Mouse (Mus musculus) bone marrow, adult 2 months (tissue): Measurements from ENCODE around the gene Nim1k. TPM values are rescaled to one million over a fixed set of nuclear protein-coding genes. Genes with fewer than 3 reads are reported as not detected.
A peak's percentile ranks its signal among the peaks of the same experiment; 100 is the strongest.

Experiments used
- H3K27ac ChIP-seq: fragments of 200-500 bp; 2 replicates; pipeline ENCODE4 v1.5.1; 2012; ENCODE audit warnings: low read depth, mild to moderate bottlenecking, control low read depth, inconsistent platforms, low read length; ENCODE audit not compliant: control insufficient read depth, poor library complexity, insufficient read depth
- H3K4me1 ChIP-seq: fragments of 200-500 bp; 2 replicates; pipeline ENCODE4 v1.6.1; 2011; ENCODE audit warnings: low read length; ENCODE audit not compliant: control insufficient read depth, insufficient read depth
- H3K4me3 ChIP-seq: fragments of 200-500 bp; replicated peaks from 2 replicates; pipeline ENCODE3; 2011; ENCODE audit warnings: mild to moderate bottlenecking, low read depth, low read length, control low read depth; ENCODE audit not compliant: control insufficient read depth
- CTCF ChIP-seq: fragments of 200-500 bp; IDR thresholded peaks from 2 replicates; pipeline ENCODE4 v1.5.1; 2011; ENCODE audit warnings: low read length, control low read depth; ENCODE audit not compliant: control insufficient read depth, insufficient read depth
- POLR2A ChIP-seq: fragments of 200-500 bp; IDR thresholded peaks from 2 replicates; pipeline ENCODE4 v1.6.1; 2011; ENCODE audit warnings: low read depth, mild to moderate bottlenecking, control low read depth, low read length, borderline replicate concordance; ENCODE audit not compliant: control insufficient read depth
- WGBS: fragments of 180-500 bp; shearing (Covaris S2); methylation state at CpG from one replicate; pipeline ENCODE4 v1.1.7; 2018; 5-methylcytosine and 5-hydroxymethylcytosine counted together
- polyA plus RNA-seq: library from polyadenylated mRNA; stranded (reverse); fragments of >200 nt; gene quantifications from 2 replicates; pipeline ENCODE4 v1.2.4, GENCODE M21; 2011; ENCODE audit warnings: low replicate concordance; ENCODE audit not compliant: missing spikeins, insufficient read depth, insufficient read length

Nim1k gene
- polyA plus RNA-seq, 1 experiment: 0.37 TPM

DNA sequence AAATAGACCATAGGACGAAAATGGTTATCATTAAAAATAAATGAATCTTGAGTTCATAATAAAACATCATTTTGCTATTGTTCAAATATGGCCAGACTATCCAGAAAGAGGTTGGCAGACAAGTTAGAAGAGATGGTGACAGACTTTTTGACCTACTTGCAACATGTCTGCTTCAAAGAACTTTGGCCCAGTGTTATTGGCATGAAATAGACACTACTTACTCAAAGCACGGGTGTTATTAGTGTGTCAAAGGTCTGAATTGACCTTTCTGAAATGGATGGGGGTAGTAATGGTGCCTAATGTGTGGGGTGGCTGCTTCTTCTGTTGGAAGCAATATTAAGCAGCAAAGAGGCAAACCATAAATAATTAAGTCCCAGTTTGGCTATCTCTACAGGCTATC is 39.6 kb downstream of the Nim1k start:
- Histone ChIP-seq H3K27ac (no peak overlapping the region), H3K4me1 (no peaks in the 10 kb centered on the region; the same call in 1 of the 2 replicates), H3K4me3 (no peak overlapping the region)
- TF ChIP-seq CTCF (no peak), POLR2A (no peak)
- 78% methylated on average over 2 of the region's 2 CpGs for WGBS

DNA sequence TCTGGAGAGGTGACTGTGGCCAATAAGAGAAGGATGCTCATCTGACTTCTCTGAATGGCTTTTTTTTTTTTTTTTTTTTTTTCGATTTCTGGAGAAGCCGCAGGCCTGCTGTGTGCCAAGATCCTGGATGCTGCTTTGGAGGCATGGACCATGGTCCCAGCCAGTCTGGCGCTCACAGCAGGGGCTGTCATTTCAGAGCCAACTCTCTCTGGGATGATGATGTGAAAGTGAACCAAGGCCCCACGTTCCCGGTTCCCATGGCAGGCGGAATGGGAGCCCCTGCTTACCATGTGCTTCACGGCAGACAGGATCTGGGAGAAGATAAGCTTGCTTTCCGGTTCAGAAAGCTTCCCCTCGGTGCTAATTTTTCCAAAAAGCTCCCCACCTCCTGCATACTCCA is 41.9 kb downstream of the Nim1k start:
- H3K4me3 ChIP-seq: no peak overlapping the region
- TF ChIP-seq CTCF: no peak
- TF ChIP-seq POLR2A: no peak; the same call in 1 of the 2 replicates
- H3K27ac ChIP-seq: peak overlapping the region; percentile 65; the same call in 1 of the 2 replicates
- peaks cover 2% of the 10 kb centered on the region for H3K4me1 ChIP-seq
- 78% methylated on average over 9 of the region's 9 CpGs for WGBS

DNA sequence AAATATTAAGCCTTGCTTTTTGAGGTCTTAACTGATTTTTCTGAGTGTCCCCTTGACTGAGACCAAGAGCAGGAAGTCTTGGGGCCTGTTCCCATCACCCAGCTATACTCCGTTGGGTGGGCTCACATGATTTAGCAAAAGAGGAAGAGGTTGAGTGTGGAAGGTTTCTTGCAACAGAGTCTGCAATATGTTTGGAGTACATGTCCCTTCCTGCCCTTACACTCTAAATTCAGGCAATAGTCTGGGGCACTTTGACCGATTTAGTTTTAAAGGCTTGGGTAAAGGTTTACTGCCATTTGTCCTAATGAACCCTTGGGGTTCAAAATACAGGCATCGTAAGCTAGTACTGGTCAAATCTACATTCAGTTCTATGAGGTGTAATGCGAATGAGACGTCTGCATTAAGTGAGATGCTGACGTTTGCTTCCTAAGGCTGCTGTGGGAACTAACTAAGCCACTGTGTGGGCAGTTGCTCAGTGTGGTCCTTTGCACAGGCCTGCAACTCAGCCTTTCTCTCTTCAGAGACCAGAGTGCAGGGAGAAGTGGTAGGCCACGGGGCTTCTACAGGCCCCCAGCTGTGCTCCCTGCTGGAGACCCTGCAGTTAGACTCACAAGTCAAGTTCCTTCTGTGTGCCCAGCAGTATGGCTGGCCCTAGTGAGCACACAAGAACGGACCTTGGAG is 42.4 kb downstream of the Nim1k start:
- Histone ChIP-seq H3K4me1 (peaks cover 2% of the 10 kb centered on the region), H3K27ac (peak overlapping the region; percentile 65), H3K4me3 (no peak overlapping the region)
- TF ChIP-seq POLR2A: no peak
- TF ChIP-seq CTCF: no peak
- 29% methylated on average over 8 of the region's 8 CpGs for WGBS

DNA sequence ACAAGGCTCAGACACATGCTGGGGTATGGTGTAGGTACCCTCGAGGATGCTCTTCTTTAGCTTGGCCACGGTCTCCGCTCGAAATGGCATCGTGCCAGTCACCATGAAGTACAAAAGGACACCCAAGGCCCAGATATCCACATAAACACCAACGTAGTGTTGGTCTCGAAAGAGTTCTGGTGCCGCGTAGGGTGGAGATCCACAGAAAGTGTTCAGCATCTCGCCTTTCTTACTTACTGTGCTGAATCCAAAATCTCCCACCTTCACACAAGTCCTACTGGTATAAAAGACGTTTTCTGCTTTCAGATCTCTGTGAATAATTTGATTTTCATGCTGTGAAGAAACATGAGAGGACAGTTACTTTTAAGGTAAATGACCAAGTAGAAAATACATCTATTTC is 43.2 kb downstream of the Nim1k start:
- WGBS: 88% methylated on average over 11 of the region's 11 CpGs
- Histone ChIP-seq H3K4me3 (no peak overlapping the region), H3K27ac (no peak overlapping the region), H3K4me1 (peaks cover 2% of the 10 kb centered on the region)
- TF ChIP-seq POLR2A: no peak
- no peak for TF ChIP-seq CTCF

DNA sequence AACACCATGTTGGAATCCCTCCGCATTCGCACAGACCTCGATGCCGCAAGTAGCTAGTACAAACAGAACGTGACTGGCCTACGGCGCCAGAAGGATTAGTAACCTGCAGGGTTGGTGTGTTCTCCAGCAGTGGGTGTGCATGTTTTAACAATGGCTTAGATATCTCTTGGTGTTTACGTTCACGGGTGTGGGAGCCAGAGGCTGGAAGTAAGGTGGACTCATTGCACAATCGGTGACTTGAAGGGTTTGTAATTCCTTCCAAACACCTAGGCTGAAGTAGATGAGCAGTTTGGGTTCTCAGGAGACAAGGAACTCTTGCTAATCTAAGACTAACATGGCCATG is 45.4 kb downstream of the Nim1k start:
- Histone ChIP-seq H3K4me1 (peaks cover 2% of the 10 kb centered on the region), H3K27ac (no peak overlapping the region), H3K4me3 (no peak overlapping the region)
- 86% methylated on average over 10 of the region's 10 CpGs for WGBS
- TF ChIP-seq POLR2A (no peak), CTCF (no peak)

DNA sequence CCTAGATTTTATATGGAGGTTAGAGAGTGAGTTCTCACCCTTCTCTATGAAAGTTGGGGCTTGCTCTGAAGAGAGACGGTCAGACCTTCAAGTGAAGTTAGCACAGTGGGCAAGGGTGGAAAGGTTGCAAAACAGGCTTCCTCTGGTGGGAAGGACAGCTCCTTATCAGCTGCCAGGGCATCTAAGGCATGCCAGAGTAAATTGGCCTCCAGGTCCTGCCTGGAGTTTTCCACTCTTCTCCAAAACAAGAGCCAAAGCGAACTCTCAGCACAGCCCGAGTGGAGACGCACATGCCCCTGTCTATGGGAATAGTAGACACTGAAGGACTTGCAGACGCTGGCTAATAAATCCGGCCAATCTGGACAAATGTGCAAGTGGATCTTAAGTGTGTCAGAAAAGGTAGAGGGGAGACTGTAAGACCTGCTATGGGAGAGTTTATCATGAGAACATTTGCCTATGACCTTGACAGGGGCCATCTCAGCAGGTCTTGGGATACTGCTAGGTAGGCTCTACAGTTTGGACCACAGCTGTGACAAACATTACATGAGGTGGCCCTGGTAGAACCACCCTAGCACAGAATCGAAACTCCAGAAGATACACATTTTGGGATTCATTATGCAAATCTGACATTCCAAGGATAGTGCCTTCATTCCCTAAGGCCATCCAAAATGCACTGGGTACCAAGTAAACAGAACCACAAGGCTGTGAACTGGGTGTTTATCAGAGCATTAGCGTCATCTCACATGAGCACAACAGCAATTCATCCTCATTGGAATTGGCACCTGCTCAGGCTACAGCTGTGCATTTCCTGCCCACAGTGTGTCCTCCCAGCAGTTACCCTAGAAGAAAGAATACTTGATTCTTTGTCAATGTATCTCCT is 46.1 kb downstream of the Nim1k start:
- TF ChIP-seq CTCF (no peak), POLR2A (no peak)
- Histone ChIP-seq H3K27ac (no peak overlapping the region), H3K4me1 (peaks cover 2% of the 10 kb centered on the region), H3K4me3 (no peak overlapping the region)
- 75% methylated on average over 8 of the region's 8 CpGs for WGBS

DNA sequence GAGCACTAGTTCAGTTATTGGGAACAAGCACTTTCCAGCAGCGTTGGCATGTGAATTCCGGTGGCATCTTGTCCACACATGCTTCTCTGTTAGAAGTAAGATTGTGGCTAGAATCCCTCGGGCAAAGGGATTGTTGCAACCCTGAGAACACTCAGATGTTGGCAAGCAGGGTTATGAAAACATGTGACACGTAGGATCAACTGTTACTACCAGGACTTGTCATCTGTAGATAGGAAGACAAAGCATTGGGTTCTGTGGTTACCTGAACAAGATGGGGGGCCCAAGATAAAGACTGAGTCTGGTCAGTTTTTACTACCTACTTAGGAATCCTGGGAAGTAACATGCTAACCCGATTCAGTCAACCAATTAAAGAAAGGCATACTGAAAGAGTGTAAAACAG is 46.7 kb downstream of the Nim1k start:
- Histone ChIP-seq H3K4me1 (peaks cover 2% of the 10 kb centered on the region), H3K27ac (no peak overlapping the region), H3K4me3 (no peak overlapping the region)
- TF ChIP-seq POLR2A (no peak), CTCF (no peak)
- WGBS: 38% methylated on average over 5 of the region's 5 CpGs

DNA sequence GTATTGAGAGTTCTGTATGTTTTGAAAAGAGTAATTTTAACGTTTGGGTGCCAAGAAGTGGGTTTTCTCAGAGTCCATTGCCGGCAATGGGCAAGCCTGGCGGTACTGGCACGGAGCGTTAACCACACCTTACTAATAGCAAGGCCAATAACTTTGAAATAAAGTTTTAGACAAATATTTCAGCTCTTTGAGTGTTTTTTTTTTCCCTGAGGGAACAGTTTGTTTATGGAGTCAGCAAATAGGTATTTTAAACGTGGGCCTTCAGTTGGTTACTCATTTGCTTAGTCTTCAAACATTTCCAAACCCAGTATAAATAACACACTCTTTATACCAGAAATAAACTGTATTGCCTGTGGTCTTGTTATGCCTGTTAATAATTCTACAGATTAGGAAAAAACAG is 47.8 kb downstream of the Nim1k start:
- Histone ChIP-seq H3K4me1 (peaks cover 2% of the 10 kb centered on the region), H3K27ac (no peak overlapping the region), H3K4me3 (no peak overlapping the region)
- TF ChIP-seq POLR2A: no peak
- TF ChIP-seq CTCF: no peak
- 85% methylated on average over 6 of the region's 6 CpGs for WGBS
